Mouse (Mus musculus) midbrain, postnatal 0 days (tissue): ENCODE results near the gene Robo2. TPM values are rescaled to one million over a fixed set of nuclear protein-coding genes. Genes with fewer than 3 reads are reported as not detected.

Experiments used
- ATAC-seq: fragments of 200-750 bp; cut with Nextera tagmentation; 2 replicates; pipeline ENCODE4 v1.8.0; 2017; ENCODE audit warnings: moderate number of reproducible peaks, mild to moderate bottlenecking, moderate TSS enrichment, moderate library complexity; ENCODE audit not compliant: low FRiP score
- DNase-seq: peaks from one replicate; pipeline ENCODE4 v3.0.0-alpha.2; 2015; ENCODE audit warnings: low spot score
- H3K27ac ChIP-seq: fragments of 300-500 bp; sonication (generic); 2 replicates; pipeline ENCODE4 v1.5.1; 2014; ENCODE audit warnings: low read depth, mild to moderate bottlenecking, low read length, mixed read lengths
- H3K27me3 ChIP-seq: fragments of 300-500 bp; sonication (generic); 2 replicates; pipeline ENCODE4 v1.6.1; 2014; ENCODE audit warnings: low read length, control low read depth, mixed read lengths; ENCODE audit not compliant: insufficient read depth
- H3K36me3 ChIP-seq: fragments of 300-500 bp; sonication (generic); 2 replicates; pipeline ENCODE4 v1.6.1; 2014; ENCODE audit warnings: low read length, control low read depth, mixed read lengths; ENCODE audit not compliant: insufficient read depth
- H3K4me1 ChIP-seq: fragments of 300-500 bp; sonication (generic); 2 replicates; pipeline ENCODE4 v1.6.1; 2014; ENCODE audit warnings: mild to moderate bottlenecking, control low read depth, antibody characterized with exemption, low read length, mixed read lengths; ENCODE audit not compliant: insufficient read depth
- H3K4me2 ChIP-seq: fragments of 300-500 bp; sonication (generic); 2 replicates; pipeline ENCODE4 v1.6.1; 2014; ENCODE audit warnings: low read depth, mild to moderate bottlenecking, low read length, mixed read lengths; ENCODE audit not compliant: poor library complexity, severe bottlenecking
- H3K4me3 ChIP-seq: fragments of 300-500 bp; sonication (generic); 2 replicates; pipeline ENCODE4 v1.5.1; 2014; ENCODE audit warnings: low read depth, mild to moderate bottlenecking, low read length, moderate library complexity
- H3K9ac ChIP-seq: fragments of 300-500 bp; sonication (generic); replicated peaks from 2 replicates; pipeline ENCODE4 v1.6.1; 2014; ENCODE audit warnings: mild to moderate bottlenecking, low read length, moderate library complexity, mixed read lengths; ENCODE audit not compliant: poor library complexity, severe bottlenecking
- H3K9me3 ChIP-seq: fragments of 300-500 bp; sonication (generic); 2 replicates; pipeline ENCODE4 v1.6.1; 2016; ENCODE audit warnings: low read length, control low read depth
- CTCF ChIP-seq: IDR thresholded peaks from 2 replicates; pipeline ENCODE4 v1.5.1; 2016; ENCODE audit warnings: antibody characterized with exemption, mild to moderate bottlenecking
- WGBS: fragments of 180-500 bp; shearing (Covaris S2); extraction: QIAGEN DNeasy Blood & Tissue Kit; methylation state at CpG from one replicate; pipeline ENCODE4 v1.1.7; 2014; 5-methylcytosine and 5-hydroxymethylcytosine counted together
- polyA plus RNA-seq: library from polyadenylated mRNA; unstranded; fragments of >200 nt; fragmentation: Nextera tagmentation; extraction: Ambion mirVana; gene quantifications from 2 replicates; pipeline ENCODE4 v1.2.1, GENCODE M21; 2015
- total RNA-seq: library from RNA; depleted of rRNA; stranded (reverse); fragments of >200 nt; gene quantifications from 2 replicates; pipeline ENCODE4 v1.2.3, GENCODE M21; 2014

The Robo2 gene
- total and polyA plus RNA-seq, 2 experiments from 2014 or later, result 49.8 to 134 TPM

DNA sequence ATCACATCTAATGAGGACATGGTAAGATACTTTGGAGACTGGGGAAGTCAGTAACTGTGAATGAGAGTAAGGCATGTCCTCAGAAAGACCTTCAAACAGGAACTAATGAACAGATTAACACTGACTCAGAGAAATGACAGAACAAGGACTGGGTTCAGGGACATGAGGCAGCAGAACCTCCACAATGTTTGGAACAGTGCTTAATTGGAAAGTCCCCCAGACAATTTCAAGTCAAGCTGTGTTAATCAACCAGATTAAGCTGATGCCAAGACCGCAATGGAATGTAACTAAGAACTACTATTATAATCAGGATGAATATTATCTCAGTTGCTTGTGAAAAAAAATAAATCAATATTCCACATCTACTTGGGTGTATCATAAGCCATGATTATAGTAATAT is 137.0 kb downstream of the Robo2 start:
- no peak for DNase-seq
- Histone ChIP-seq H3K27me3 (no peaks in the 10 kb centered on the region), H3K4me1 (no peaks in the 10 kb centered on the region), H3K9ac (no peak overlapping the region), H3K9me3 (no peaks in the 10 kb centered on the region), H3K36me3 (no peaks in the 10 kb centered on the region), H3K4me2 (no peak overlapping the region), H3K27ac (no peak overlapping the region), H3K4me3 (no peak overlapping the region)
- no peak for ATAC-seq
- TF ChIP-seq CTCF, result no peak
- WGBS, result 95% methylated on average over 1 of the region's 1 CpGs

DNA sequence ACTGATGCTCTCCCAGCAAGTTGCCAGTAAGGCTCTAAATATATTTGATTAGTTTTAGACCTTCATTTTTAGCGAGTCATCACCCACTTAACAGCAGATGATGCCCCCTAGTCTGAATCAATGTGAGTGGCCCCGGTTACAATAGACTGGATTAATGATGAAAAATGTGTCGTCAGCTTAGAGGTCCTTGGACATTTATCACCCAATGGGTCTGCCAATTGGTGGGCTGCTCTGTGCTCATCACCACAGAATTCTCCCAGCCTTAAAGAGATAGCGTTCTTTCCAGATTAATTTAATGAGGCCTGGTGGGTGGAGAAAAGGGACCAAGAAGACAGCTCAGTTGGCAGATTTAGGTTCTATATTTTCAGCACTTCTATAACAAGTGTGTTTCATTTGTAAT is 138.6 kb downstream of the Robo2 start:
- Histone ChIP-seq H3K36me3 (no peaks in the 10 kb centered on the region), H3K4me2 (no peak overlapping the region), H3K9ac (no peak overlapping the region), H3K27me3 (no peaks in the 10 kb centered on the region), H3K9me3 (no peaks in the 10 kb centered on the region), H3K4me1 (no peaks in the 10 kb centered on the region), H3K4me3 (no peak overlapping the region), H3K27ac (no peak overlapping the region)
- 69% methylated on average over 4 of the region's 4 CpGs for whole genome bisulfite sequencing
- ATAC-seq, result no peak
- TF ChIP-seq CTCF, result no peak
- DNase-seq, result no peak

DNA sequence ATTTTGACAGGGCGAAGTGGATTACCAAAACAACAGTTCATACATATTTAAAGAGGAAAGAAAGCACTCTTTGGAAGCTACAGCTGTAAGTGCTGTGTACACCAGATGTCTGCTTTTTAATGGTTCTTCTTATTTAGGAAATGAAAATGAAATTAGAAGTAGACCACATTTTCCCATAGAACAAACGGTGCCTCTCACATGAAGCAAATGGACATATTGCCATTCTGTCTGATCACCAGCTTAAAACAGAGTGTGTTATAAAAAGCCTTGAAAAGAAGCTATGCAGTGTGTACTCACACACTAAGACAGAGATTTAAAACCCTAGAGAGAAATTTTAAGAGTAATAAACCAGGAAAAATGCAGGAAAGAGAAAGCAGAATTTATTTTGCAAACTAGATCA is 153.4 kb downstream of the Robo2 start:
- Histone ChIP-seq H3K27me3 (no peaks in the 10 kb centered on the region), H3K9ac (no peak overlapping the region), H3K4me1 (no peaks in the 10 kb centered on the region), H3K36me3 (no peaks in the 10 kb centered on the region), H3K27ac (no peak overlapping the region), H3K4me2 (no peak overlapping the region), H3K4me3 (no peak overlapping the region), H3K9me3 (no peaks in the 10 kb centered on the region)
- DNase-seq (no peak), ATAC-seq (no peak)
- no peak for TF ChIP-seq CTCF
- 68% methylated on average over 2 of the region's 2 CpGs for WGBS

DNA sequence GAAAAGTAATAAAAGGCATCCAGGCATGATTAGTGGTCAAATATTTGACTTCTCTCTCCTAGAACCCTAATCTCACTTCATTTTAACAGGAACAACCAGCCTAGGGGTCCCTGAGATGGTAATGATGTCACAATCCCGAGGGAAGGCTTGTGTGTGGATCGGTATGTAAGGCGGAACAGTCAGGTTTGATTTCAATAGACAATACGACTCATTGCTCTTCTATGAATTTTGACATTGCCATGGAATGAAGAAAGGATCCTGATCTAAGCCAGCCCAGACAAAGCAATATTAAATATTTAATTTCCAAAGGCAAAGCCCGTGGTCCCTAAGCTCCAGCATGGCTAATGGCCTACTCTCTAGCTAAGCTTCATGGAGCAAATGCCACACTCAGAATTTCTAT is 167.2 kb downstream of the Robo2 start:
- H3K27ac ChIP-seq, result no peak overlapping the region
- no peaks in the 10 kb centered on the region for H3K36me3 ChIP-seq
- WGBS, result 63% methylated on average over 5 of the region's 5 CpGs
- no peak overlapping the region for H3K4me2 ChIP-seq
- H3K4me3 ChIP-seq, result no peak overlapping the region
- no peaks in the 10 kb centered on the region for H3K27me3 ChIP-seq
- H3K9me3 ChIP-seq, result no peaks in the 10 kb centered on the region
- TF ChIP-seq CTCF, result no peak
- H3K9ac ChIP-seq, result no peak overlapping the region
- ATAC-seq (no peak), DNase-seq (no peak)
- no peaks in the 10 kb centered on the region for H3K4me1 ChIP-seq

DNA sequence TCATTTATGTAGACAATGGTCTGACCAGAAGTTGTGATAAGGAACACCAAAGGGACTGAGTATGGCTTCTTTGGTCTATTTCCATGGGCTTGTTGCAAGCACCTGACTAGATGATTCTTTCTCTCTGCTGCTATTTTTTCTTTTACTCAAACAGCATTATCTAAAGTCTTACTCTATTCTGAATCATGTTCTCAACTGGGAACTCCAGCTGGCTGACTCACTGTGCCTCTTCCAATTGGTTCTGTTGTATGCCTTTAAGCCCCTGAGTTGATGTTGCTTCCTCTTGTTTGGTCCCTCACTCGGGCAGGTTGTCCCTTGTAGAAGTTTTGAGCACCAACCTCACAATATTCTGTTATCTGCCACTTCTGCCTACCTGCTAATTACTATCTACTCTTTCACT is 170.1 kb downstream of the Robo2 start:
- no peak for DNase-seq
- H3K9me3 ChIP-seq, result no peaks in the 10 kb centered on the region
- 87% methylated on average over 1 of the region's 1 CpGs for WGBS
- no peaks in the 10 kb centered on the region for H3K36me3 ChIP-seq
- H3K4me2 ChIP-seq, result no peak overlapping the region
- H3K27ac ChIP-seq, result no peak overlapping the region
- H3K4me3 ChIP-seq, result no peak overlapping the region
- no peaks in the 10 kb centered on the region for H3K4me1 ChIP-seq
- H3K9ac ChIP-seq, result no peak overlapping the region
- no peak for TF ChIP-seq CTCF
- H3K27me3 ChIP-seq, result no peaks in the 10 kb centered on the region
- ATAC-seq, result no peak

DNA sequence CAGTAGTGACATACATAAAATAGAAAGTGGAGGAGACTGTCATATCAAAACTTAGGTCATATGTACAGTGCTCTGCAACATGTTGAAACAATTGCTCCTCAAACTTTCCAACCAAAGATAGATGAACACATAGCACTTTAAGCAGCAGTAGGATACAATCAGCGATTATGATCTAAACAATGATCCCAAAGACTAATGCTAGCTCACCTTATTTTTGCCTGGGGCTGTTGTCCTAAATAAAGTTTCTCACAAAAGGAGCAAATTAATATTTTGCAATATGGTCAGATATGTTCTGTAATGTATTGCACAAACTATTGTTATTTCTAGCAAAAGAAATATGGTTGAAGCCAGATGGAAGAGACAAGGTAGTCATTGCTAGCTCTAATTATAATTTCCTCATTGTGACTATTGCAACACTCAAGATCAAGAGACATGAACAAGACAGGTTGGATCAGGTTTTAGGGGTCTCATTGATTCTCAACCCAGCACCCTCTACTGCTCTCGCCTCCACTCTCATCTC is 174.2 kb downstream of the Robo2 start:
- H3K27ac ChIP-seq, result no peak overlapping the region
- H3K4me2 ChIP-seq, result no peak overlapping the region
- no peak for TF ChIP-seq CTCF
- WGBS, result 97% methylated on average over 2 of the region's 2 CpGs
- H3K36me3 ChIP-seq, result no peaks in the 10 kb centered on the region
- H3K27me3 ChIP-seq, result no peaks in the 10 kb centered on the region
- ATAC-seq, result no peak
- no peak overlapping the region for H3K4me3 ChIP-seq
- no peak overlapping the region for H3K9ac ChIP-seq
- H3K4me1 ChIP-seq, result no peaks in the 10 kb centered on the region
- no peaks in the 10 kb centered on the region for H3K9me3 ChIP-seq
- no peak for DNase-seq
